Mouse (Mus musculus) kidney, adult 9 months (tissue): ENCODE results near the gene Igfbp5.
A peak's percentile ranks its signal among the peaks of the same experiment; 100 is the strongest.

ENCODE experiments used
- DNase-seq: peaks from one replicate; pipeline ENCODE4 v3.0.0; 2022

The Igfbp5 gene

DNA sequence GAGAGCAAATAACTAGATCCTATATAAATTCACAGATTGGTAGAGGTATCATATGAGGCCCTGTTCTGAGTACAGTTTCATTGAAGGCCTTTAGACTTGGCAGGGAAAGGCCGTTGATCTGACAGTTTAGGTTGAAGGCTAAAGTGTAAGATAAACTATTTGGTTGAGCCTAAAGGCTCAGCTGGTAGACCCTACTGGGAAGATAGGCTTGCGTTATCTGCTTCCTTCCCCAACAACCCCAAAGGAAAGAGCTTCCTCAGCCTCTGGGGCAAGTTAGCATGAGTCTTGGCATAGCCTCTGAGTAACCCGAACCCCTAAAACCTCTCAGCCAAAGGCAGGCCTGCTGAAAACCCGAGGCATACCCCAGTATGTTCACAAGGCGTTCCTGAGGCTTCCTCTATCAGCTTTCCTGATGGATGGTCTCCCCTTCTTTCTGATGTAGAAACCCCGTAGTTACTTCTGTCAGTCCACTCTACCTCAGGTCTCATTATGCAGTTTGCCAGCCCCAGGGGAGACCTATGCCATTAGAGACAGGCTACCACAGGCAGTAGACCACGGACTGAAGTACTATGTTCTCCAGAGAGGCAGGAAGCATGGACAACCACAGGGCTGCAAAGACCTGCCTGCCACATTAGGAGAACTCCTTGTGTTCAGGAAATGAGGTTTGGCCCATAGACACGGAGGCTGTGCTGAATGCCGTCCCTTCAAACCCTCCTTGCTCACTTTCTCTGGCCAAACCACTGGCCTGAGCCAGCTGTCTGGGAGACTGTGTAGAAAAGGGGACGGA, 6.1 kb downstream of the Igfbp5 start:
- no peak for DNase-seq

DNA sequence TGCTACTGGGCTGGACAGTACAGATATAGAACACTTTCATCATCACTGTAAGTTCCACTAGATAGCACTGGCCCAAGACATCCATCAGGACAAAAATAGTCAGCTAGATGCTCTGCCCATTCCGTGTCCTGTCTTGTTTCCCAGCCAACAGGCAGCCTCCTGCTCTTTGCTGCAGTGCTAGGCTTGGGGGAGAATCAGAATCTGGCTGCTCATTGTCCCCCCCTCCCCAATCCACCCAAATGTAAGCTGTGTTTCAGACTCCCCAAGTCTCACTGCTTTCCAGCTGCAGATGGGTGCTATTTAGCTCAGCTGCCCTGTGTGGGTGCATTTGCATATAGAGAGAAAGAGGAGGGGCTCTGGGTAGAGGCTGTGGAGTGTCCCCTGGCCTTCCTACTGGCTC, 7.3 kb downstream of the Igfbp5 start:
- no peak for DNase-seq

DNA sequence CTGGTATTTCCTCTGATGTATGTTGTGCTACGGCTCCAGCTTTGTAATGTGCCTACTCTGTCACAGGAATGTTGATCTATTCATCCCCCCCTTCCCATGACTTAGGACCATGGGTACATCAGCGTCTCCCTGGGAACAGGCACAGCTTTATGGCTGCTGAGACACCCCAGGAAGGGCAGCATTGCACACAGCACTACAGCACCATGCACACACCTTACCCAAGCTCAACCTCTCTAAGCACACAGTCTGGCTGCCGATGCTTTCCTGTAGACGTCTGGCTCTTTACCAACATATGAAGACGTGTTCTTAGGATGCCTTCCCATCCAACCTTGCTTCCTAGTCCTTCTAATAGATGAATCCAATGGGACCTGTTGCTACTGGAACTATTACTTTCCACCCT, 8.3 kb downstream of the Igfbp5 start:
- DNase-seq, result no peak

DNA sequence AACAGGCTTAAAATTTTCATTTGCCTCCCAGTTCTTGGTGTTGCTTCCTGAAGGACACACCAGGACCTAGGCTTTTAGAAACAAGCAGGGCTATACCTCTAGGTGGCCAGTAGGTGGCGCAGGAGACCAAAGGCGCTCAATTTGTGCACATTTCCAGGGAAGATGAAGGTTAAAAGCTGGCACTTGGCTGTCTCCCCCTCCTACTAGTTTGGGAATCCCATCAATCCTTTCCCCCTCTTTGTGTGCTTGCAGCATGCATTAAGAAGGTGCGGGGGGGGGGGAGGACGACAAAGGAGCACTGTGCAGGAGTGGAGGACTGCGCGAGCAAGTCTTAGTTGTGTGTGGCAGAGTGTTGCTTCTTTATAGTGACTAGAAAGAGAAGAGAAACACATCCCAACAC, 8.8 kb downstream of the Igfbp5 start:
- DNase-seq, result peak; percentile 69

DNA sequence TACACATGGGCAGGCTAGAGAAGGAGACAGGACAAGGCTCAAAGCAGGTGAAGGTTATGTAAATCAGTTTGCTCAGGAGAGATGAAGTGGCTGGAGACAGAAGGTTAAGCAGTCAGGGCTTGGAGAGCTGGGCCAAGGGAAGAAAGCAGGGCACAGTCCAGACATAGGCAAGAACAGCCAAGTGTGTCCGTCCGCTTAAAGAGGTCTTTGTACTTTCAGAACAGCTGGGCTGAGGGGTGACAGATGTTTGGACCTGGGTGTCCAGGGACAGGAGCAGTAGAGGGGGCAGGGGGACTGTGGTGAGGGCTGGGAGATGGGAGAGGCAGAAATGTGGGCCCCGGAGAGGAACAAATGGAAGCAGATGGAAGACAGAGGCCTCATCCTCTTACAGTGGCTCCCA, 10.4 kb downstream of the Igfbp5 start:
- DNase-seq, result peak; percentile 73

DNA sequence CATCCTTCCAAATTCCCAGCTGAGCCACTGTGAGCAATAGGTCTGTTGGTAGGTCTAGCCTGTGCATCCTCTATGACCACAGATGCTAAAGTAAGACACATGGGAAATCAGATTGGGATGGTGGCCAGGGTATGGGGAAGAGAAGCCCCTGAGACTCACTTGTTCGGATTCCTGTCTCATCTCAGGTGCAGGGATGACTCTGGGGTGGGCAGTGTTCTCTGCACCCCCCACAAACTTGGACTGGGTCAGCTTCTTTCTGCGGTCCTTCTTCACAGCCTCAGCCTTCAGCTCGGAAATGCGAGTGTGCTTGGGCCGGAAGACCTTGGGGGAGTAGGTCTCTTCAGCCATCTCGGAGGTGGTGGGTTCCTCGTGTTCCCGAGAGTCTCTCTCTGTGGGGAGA, 11.0 kb downstream of the Igfbp5 start:
- DNase-seq, result no peak

DNA sequence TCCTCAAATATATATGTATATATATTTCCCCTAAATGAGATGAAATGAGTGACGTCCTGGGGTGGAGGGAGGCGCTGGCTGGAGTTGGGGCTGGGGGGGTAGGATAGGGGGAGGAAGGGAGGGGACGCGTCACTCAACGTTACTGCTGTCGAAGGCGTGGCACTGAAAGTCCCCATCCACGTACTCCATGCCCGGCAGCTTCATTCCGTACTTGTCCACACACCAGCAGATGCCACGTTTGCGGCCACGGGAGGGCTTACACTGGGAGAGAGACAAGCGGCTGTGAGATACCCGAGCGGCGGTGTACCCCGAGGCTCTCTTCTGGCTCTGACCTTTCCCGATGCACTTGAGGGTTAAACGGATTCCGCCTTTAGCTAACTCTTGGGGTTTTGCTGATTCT, 12.4 kb downstream of the Igfbp5 start:
- DNase-seq, result no peak

DNA sequence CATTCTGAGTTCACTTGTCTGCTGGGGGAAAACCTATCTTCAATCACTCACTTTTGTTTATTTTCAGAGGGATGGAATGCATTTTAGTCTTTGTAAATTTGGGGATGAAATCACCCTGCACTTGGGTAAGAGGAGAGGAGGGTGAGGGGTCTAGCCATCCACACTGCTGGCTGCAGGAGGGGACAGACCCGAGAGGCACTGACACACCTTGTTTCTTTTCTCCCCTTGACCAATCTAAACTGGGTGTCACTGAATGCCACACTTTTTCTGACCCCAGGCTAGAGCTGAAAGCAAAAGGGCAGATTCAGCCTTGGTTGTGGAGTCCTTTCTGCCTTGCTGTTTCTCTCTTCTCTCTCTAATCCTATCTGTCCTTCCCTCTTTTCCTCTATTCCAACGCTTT, 13.0 kb downstream of the Igfbp5 start:
- no peak for DNase-seq

DNA sequence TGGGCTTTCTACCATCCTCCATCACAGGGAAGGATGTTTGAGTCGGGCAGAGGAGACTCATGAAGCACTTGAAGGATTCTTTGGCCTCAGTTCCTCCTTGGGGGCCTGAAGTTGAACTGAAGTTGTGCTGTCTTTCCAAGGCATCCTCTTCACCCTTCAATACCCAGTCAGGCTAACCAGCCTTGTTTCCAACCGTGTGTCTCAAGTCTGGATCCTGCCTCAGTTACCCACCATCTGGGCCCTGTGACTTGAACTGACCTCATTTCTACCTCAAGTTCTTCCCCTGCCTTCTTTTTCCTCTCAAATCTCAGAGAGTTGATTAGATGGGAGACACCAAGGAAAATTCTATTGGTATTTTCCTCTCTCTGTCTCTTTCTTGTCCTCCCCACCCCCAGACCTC, 14.2 kb downstream of the Igfbp5 start:
- no peak for DNase-seq

DNA sequence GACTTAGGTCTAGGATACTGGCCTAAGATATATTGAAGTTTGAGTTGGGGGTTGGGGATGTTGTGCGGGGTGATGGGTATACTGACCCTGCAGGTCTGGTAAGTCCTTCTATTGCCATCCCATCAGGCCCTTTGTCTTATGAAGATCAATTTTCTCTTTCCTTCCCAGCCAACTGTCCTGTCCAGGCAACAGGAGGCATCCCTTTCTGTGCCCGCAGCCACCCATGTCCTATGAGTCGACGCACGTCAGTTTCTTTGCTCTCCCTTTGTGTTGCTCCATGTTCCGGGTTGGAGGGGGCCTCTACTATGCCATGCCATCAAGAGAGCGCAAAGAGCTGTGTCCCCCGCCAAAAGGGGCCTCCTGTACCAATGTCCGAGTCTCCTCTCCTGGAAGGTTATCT, 14.7 kb downstream of the Igfbp5 start:
- no peak for DNase-seq

DNA sequence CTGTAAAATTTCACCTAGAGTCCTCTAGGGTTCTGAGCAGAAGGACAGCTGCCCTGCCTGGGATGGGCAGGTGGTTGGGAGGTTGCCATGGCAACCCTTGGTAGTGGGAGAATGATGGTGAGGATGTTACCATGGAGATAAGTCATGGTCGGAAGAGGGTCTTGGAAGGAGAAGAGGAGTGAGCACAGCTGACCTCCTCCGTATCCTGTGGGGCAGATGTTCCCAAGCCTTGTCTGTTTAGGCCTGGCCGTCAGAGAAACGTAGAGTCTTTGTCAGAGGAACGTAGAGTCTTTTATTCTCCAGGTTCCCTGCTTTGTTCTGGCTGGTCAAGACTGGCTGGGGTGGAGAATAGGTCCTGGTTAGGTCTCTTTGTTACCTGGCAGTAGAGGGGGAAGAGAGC, 15.8 kb downstream of the Igfbp5 start:
- DNase-seq, result no peak

DNA sequence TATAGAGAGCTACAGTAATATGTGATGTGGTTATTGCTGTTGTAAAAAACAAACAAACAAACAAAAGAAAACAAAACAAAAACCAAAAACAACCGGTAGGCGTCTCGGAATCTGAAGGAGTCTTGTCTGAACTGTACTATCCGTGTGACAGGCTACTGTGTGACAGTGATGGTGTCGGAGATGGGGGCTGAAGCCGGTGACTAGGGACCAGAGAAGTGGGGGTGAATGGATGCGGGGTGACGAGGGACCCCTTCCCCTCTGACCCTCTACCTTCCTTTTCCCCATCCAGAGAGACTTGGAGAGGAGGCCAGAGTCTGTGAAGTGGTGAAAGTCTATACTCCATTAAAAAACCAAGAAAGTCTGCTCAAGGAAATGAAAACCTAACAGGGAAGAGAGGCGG, 16.4 kb downstream of the Igfbp5 start:
- DNase-seq, result no peak

DNA sequence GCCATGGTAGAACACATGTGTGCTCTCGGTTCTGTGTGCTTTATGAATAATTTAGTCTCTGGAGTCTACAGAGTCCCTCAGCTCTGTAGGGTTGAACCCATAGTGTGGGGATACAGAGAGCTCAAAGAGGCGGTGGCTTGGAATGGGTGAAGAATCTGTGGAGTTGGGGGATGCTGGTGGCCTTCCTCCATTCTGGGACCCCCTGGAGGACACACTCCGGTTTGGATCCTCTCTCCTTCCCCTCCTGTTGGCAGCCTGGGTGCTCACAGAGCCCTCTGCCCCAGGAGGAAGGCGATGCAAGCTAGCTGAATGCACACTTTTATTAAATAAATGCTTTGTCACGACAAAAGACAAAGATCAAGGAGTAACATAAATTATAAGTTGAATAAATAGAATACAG, 17.1 kb downstream of the Igfbp5 start:
- DNase-seq, result no peak

DNA sequence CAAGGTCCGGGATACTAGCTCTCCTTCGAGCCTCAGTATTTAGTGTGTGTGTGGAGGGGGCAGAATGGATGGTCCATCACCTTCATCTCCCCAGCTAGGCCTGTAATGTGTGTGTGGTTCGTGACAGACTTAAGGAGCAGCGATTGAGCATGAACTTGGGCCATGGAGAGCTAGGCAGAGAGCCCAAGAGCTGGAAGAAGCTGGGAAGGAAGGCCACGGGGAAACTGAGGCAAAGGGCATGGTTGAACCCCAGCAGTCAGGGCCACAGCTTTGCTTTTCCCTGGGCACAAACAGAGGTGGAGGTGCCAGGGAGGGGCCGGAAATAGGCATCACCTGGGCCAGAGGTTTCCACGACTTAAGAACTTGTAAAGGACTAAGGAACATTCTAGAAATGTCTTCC, 17.5 kb downstream of the Igfbp5 start:
- no peak for DNase-seq

DNA sequence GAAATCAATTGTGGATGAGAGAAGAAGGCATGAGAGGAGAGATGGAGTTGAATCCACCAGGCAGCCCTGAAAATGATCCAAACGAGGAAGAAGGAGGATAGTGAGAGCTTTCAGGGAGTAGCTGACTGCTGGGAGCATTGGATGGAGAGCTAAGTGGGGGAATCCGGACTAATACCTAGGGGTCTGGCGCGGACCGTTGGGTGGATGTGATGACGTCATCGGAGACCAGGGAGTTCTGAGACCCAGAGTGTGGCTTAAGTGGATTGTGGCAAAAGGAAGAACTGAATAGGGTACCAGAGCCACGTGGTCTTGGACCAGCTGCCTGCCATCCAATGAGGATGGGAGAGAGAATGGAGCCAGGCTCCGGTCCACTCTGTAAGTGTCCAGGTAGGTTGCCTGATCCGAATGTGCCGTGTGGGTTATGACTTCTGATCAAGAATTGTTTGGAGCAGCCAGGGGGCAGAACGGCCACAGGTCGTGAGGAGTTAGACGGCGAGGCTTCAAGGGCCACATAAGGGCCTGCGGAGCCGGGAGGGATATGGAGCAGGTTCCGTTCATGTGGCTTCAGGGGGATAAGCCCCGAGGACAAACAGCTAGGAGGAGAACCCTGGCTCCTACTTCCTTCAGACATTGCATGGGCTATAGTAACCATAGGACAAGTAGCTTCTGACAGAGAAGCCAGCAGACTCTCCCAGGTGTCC, 18.3 kb downstream of the Igfbp5 start:
- no peak for DNase-seq

DNA sequence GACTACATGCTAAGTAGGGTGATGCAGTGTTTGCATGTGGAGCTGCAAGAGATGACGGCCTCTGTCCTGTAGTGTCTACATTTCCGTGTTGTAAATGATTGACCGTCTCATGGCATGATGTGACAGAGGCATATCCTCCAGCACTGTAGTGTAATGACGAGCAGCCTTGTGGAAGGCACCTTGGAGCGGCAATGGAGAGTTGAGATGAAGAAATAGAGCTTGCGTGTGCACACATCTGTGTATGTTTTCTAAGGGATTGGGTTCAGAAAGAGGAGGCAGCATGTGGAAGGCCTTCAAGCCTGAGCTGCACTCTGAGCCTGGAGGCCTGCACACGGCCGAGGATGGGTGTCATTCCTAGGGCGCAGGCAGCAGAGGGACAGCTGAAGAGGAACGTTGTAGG, 19.0 kb downstream of the Igfbp5 start:
- DNase-seq, result no peak

DNA sequence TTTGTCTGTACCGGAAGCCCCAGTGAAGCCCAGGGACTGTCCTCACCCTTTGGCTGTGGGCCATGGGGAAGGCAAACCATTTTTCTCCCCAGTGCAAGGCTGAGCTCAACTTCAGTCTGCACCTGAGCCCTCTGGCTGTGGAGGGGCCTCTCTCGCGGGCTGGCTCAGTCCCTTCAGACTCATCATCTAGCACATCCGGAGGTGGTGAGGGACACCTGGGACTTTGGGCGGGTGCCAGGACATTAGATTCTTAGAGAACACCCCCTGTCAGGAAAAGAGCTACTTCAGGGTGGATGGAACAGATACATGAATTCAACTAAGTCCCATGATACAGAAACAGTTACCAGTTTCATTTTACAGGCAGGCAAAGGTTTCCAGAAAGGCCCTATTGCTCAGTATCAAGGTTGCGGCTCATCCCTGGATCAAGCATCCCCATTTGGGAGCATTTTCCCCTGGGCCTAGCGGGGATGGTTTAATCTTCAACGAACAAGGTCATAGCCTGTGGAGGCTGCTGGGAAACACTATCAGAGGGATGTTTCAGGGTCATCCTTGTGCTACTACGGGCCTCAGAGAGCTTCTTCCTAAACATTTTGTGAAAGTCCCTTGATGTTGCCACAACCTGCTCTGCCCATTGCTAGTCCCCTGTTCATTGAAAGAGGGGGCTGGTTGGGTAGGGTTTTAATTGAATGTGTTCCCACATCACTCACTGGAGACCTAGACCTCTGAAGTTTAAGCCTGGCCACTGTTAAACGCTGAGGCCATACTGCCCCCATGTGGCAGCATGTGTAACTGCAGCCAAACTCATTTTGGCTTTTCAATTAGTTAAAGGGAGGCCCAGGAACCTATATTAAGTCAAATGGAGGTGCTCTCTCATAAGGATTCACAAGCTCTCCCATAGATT, 20.1 kb downstream of the Igfbp5 start:
- DNase-seq, result peak; percentile 62

DNA sequence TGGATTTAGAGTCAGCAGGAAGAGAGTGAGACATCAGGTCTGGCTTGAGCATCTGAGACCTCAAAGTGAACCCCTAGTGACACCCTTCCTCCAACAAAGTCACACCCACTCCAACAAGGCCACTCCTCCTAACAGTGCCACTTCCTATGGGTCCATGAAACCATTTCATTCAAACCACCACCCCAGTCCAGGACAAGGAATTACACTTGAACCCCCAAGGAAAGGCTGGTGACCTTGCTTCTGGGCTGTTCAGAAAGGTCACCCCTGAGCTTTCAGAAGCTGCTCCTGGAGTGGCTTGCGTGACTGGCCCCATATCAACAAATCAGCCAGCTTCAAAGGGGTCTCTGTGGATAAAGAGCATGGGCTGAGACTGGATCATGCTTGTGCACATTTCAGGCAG, 20.9 kb downstream of the Igfbp5 start:
- no peak for DNase-seq

DNA sequence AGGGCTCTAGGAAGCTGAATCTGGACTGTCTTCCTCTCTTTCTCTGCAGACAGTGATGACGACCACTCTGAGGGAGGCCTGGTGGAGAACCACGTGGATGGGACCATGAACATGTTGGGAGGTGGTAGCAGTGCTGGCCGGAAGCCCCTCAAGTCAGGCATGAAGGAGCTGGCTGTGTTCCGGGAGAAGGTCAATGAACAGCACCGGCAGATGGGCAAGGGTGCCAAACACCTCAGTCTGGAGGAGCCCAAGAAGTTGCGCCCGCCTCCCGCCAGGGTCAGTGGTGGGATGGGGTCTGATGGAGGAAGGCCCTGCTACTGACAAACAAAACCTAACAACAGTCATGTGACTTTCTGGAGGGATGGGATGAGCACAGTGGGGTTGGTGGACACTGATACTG, 25.6 kb downstream of the Igfbp5 start:
- no peak for DNase-seq

DNA sequence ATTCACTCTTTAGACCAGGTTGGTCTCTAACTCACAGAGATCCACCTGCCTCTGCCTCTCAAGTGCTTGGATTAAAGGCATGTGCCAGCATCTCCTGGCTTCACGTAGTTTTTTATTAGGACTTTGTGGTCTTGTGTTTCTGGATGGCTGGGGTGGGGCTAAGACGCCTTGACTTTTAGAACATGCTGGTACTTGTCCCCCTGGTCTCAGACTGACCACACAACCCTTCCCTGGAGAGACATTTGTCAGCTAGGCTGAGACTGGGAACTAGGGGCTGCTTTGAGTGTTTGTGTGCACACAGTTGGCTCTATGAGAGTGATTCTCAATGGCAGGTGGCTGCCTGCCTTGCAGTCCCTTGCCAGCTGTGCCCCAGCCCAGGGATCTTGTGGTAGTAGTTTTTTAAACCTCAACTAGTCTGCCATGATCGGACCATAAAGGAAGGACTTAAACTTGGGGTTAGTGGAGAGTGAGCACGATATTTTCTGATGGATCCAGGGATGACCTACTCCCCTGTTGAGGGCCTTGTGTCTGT, 26.8 kb downstream of the Igfbp5 start:
- no peak for DNase-seq

DNA sequence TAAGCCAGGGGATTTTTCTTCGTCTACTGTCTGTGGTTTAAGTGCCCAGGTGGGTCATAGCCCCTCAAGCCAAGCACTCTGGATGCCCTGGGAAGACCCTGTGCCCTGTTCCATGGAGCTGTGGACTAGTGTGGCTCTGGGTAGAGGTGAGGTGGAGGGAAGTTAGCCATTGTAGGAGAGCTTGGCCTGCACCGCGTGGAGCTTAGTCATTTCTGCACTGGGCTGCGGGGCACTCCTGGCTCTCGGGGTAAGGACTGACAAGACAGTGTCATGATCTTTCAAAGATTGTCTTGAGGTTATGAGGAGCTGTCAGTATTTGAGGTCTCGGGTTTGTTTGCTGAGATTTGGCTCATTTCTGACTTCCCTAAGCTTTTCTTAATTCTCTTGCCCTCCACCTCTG, 30.0 kb downstream of the Igfbp5 start:
- no peak for DNase-seq

DNA sequence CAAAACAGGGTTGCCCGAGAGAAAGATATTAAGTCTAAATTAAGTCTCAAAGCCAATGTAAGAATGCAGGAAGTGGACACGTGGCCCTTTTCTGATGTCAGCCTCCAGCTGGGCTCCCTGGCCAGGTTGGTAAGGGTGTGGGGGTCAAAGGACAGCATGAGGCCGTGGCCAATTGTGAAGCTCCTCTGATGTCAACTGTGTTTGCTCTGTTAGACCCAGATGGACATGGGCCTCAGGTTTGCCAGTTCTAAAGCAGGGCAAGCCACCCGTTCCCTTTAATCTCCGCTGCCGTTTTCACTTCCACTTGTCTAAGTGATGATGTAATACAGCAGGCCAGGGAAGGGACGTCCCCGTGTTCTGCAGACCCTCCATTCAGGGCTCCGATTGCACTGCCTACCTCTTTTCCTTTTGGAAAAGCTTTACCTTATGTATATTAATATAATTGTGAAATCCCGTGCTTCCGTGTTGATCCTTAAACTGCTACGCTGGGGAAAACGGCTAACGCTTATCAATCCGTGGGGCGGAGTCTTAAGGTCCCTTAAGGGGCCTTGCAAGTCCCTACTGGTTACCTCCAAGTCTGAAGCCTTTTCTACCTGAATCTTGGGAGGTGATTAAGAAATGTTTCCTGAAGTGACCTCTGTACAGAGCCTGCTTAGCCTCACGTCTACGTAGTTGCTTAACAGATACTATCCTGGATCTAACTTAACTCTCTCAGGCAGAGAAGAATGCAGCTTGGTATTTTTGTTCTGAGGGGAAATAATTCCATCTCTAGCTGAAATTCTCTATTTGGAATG, 31.8 kb downstream of the Igfbp5 start:
- no peak for DNase-seq

DNA sequence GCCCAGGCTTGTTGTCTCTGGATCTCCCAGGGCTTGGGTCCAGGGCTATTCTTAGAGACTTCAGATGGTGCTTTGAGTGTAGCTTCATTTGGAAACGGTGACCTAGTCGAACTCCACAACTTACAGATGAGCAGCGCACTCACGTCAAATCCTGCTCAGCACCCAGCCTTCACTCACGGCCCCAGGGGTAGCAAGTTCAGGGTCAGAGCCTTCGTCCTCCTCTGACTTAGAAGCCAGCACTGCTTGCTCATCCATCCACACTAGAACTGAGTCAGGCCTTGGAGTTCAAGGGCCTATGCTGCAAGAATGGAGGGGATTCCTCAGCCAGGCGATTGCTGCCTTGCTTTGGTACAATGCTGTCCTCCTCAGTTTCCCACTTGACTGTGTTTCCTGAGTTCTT, 34.9 kb downstream of the Igfbp5 start:
- DNase-seq, result no peak
